Mouse (Mus musculus) liver, adult 2 months (tissue): ENCODE measurements around the gene 2700049A03Rik. TPM values are rescaled to one million over a fixed set of nuclear protein-coding genes. Genes with fewer than 3 reads are reported as not detected.

Experiments
- DNase-seq: peaks from one replicate; pipeline ENCODE4 v3.0.0-alpha.2; 2011; ENCODE audit warnings: low read depth, low spot score; ENCODE audit errors: extremely low read depth
- H3K27ac ChIP-seq: fragments of 200-500 bp; replicated peaks from 2 replicates; pipeline ENCODE4 v1.5.1; 2012; ENCODE audit warnings: low read depth, mild to moderate bottlenecking, control low read depth, inconsistent platforms, low read length; ENCODE audit not compliant: insufficient read depth
- H3K27me3 ChIP-seq: fragments of 200-500 bp; 2 replicates; pipeline ENCODE4 v1.6.1; 2012; ENCODE audit warnings: mild to moderate bottlenecking, moderate library complexity, low read length, inconsistent platforms; ENCODE audit not compliant: control insufficient read depth, insufficient read depth
- H3K36me3 ChIP-seq: fragments of 200-500 bp; 2 replicates; pipeline ENCODE4 v1.6.1; 2012; ENCODE audit warnings: low read length, inconsistent platforms; ENCODE audit not compliant: control insufficient read depth, insufficient read depth
- H3K4me1 ChIP-seq: fragments of 200-500 bp; 2 replicates; pipeline ENCODE4 v1.6.1; 2011; ENCODE audit warnings: low read length; ENCODE audit not compliant: control insufficient read depth, insufficient read depth
- H3K4me3 ChIP-seq: fragments of 200-500 bp; 2 replicates; pipeline ENCODE4 v1.5.1; 2011; ENCODE audit warnings: low read depth, mild to moderate bottlenecking, control low read depth, low read length, moderate library complexity; ENCODE audit not compliant: insufficient read depth
- H3K79me2 ChIP-seq: fragments of 200-500 bp; 2 replicates; pipeline ENCODE4 v1.6.1; 2012; ENCODE audit warnings: inconsistent platforms, mild to moderate bottlenecking, low read length, moderate library complexity; ENCODE audit not compliant: control insufficient read depth, insufficient read depth
- H3K9ac ChIP-seq: fragments of 200-500 bp; 2 replicates; pipeline ENCODE4 v1.6.1; 2012; ENCODE audit warnings: low read depth, mild to moderate bottlenecking, control low read depth, inconsistent platforms, low read length
- CTCF ChIP-seq: fragments of 200-500 bp; IDR thresholded peaks from 2 replicates; pipeline ENCODE4 v1.5.1; 2011; ENCODE audit warnings: low read depth, low read length, control low read depth
- POLR2A ChIP-seq: fragments of 200-500 bp; IDR thresholded peaks from 2 replicates; pipeline ENCODE4 v1.6.1; 2011; ENCODE audit warnings: low read length, control low read depth; ENCODE audit not compliant: insufficient read depth; ENCODE audit errors: extremely low read depth
- WGBS: fragments of 180-500 bp; shearing (Covaris S2); methylation state at CpG from one replicate; pipeline ENCODE4 v1.1.7; 2018; 5-methylcytosine and 5-hydroxymethylcytosine counted together
- polyA plus RNA-seq: library from polyadenylated mRNA; depleted of rRNA; stranded (reverse); fragments of >200 nt; gene quantifications from 2 replicates; pipeline ENCODE4 v1.2.3, GENCODE M21; 2012
- total RNA-seq: library from RNA; depleted of rRNA; stranded (reverse); fragments of >200 nt; gene quantifications from 2 replicates; pipeline ENCODE4 v1.2.3, GENCODE M21; 2014

The 2700049A03Rik gene
- total and polyA plus RNA-seq, 2 experiments: 0.93 to 3.5 TPM

GRCm38 (mm10) chr12:71139258-71139828 is 2.7 kb downstream of the 2700049A03Rik start:
- Histone ChIP-seq H3K27me3 (no peaks in the 10 kb centered on the region), H3K79me2 (peaks cover 7% of the 10 kb centered on the region), H3K27ac (no peak overlapping the region), H3K9ac (no peak overlapping the region), H3K4me3 (no peak overlapping the region), H3K36me3 (peaks cover 7% of the 10 kb centered on the region; the same call in 1 of the 2 replicates), H3K4me1 (peaks cover 7% of the 10 kb centered on the region)
- WGBS: 84% methylated on average over 5 of the region's 5 CpGs
- TF ChIP-seq CTCF (no peak), POLR2A (no peak)
- no peak for DNase-seq

- no peak for TF ChIP-seq POLR2A
- TF ChIP-seq CTCF: no peak
- Histone ChIP-seq H3K27ac (no peak overlapping the region), H3K27me3 (no peaks in the 10 kb centered on the region), H3K9ac (no peak overlapping the region), H3K4me3 (no peak overlapping the region), H3K36me3 (peaks cover 7% of the 10 kb centered on the region; the same call in 1 of the 2 replicates), H3K79me2 (no peaks in the 10 kb centered on the region; the same call in 1 of the 2 replicates), H3K4me1 (0 out of 2 replicates have a peak, but pooled peaks cover 2% of the 10 kb centered on the region)
- no peak for DNase-seq
Measured at GRCm38 (mm10) chr12:71141189-71141588, 4.5 kb downstream of the 2700049A03Rik start.

- peak; percentile 19 for DNase-seq
- H3K4me3 ChIP-seq: no peak overlapping the region
Measured at GRCm38 (mm10) chr12:71147641-71148040, 11.0 kb downstream of the 2700049A03Rik start.

GRCm38 (mm10) chr12:71148801-71149200 is 12.2 kb downstream of the 2700049A03Rik start:
- WGBS: 96% methylated on average over 9 of the region's 9 CpGs
- no peaks in the 10 kb centered on the region; the same call in 1 of the 2 replicates for H3K79me2 ChIP-seq
- H3K9ac ChIP-seq: no peak overlapping the region
- TF ChIP-seq POLR2A (no peak), CTCF (no peak)
- H3K36me3 ChIP-seq: peaks cover 32% of the 10 kb centered on the region
- H3K4me1 ChIP-seq: no peaks in the 10 kb centered on the region
- H3K27me3 ChIP-seq: no peaks in the 10 kb centered on the region
- DNase-seq: no peak
- no peak overlapping the region for H3K27ac ChIP-seq
- H3K4me3 ChIP-seq: no peak overlapping the region

More at GRCm38 (mm10) chr12:71147641-71148040, 11.0 kb downstream of the 2700049A03Rik start:
- Histone ChIP-seq H3K27me3 (no peaks in the 10 kb centered on the region), H3K36me3 (peaks cover 30% of the 10 kb centered on the region), H3K9ac (no peak overlapping the region), H3K4me1 (no peaks in the 10 kb centered on the region), H3K27ac (no peak overlapping the region), H3K79me2 (no peaks in the 10 kb centered on the region; the same call in 1 of the 2 replicates)
- WGBS: 76% methylated on average over 3 of the region's 3 CpGs
- TF ChIP-seq CTCF (peak; percentile 36), POLR2A (no peak)

- H3K4me1 ChIP-seq: no peaks in the 10 kb centered on the region
- H3K36me3 ChIP-seq: peaks cover 32% of the 10 kb centered on the region
- WGBS: 88% methylated on average over 6 of the region's 6 CpGs
- no peaks in the 10 kb centered on the region; the same call in 1 of the 2 replicates for H3K79me2 ChIP-seq
- no peak for TF ChIP-seq CTCF
- no peak overlapping the region for H3K27ac ChIP-seq
- no peak overlapping the region for H3K9ac ChIP-seq
- H3K4me3 ChIP-seq: no peak overlapping the region
- no peak for DNase-seq
- no peaks in the 10 kb centered on the region for H3K27me3 ChIP-seq
Measured at GRCm38 (mm10) chr12:71149456-71149855, 12.8 kb downstream of the 2700049A03Rik start.

GRCm38 (mm10) chr12:71150167-71150566 is 13.5 kb downstream of the 2700049A03Rik start:
- 92% methylated on average over 8 of the region's 8 CpGs for WGBS
- DNase-seq: no peak

More at GRCm38 (mm10) chr12:71150167-71150566, 13.5 kb downstream of the 2700049A03Rik start:
- H3K36me3 ChIP-seq: peaks cover 37% of the 10 kb centered on the region
- H3K79me2 ChIP-seq: no peaks in the 10 kb centered on the region; the same call in 1 of the 2 replicates
- no peak overlapping the region for H3K4me3 ChIP-seq
- no peaks in the 10 kb centered on the region for H3K4me1 ChIP-seq
- no peak overlapping the region for H3K27ac ChIP-seq
- no peak for TF ChIP-seq POLR2A
- no peak for TF ChIP-seq CTCF
- no peaks in the 10 kb centered on the region for H3K27me3 ChIP-seq
- H3K9ac ChIP-seq: no peak overlapping the region
